Mouse (Mus musculus): Measurements from ENCODE around the gene Ctsh. TPM values are rescaled to one million over a fixed set of nuclear protein-coding genes. Genes with fewer than 3 reads are reported as not detected.

The Ctsh gene
- polyA plus RNA-seq, 1 experiment from 2014 or later: 145 TPM

DNA sequence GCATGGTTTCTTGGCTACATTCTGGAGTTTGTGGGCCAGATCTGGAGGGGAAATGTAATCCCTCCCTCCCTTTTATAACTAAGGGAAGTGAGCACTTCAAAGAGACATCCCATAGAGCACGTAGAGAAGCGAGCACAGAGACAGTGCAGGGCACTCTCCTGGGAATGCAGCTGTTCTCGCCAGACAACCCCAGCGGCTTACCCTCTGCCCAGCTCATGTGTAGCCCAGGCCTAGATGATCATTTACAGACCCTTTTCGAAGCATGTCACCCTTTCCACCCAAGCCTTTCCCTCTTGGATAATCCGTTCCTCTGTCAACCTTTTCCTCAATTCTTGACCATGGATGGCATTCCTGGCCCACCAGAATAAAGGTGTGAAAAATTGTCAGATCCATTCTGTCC lies 37.7 kb upstream of the Ctsh start:
- no peaks in the 10 kb centered on the region for H3K36me3 ChIP-seq (ENCODE audit: control insufficient read depth, insufficient read depth, low read length)
- no peak overlapping the region for H3K27ac ChIP-seq (replicated peaks)
- 74% methylated on average over 6 of the region's 6 CpGs for WGBS
- TF ChIP-seq EP300 (optimal IDR thresholded peaks at IDR 0.05) (no peak), CTCF (IDR thresholded peaks at IDR 0.05; ENCODE audit: low read depth) (no peak)
- no peak overlapping the region for H3K4me3 ChIP-seq (ENCODE audit: low read depth, low read length)
- H3K9me3 ChIP-seq (ENCODE audit: control insufficient read depth, low read length): no peaks in the 10 kb centered on the region
- no peak overlapping the region for H3K4me2 ChIP-seq (replicated peaks; ENCODE audit: low read depth)
- no peaks in the 10 kb centered on the region for H3K4me1 ChIP-seq (replicated peaks; ENCODE audit: control insufficient read depth, insufficient read depth)
- ATAC-seq (ENCODE audit: low FRiP score, low TSS enrichment) (no peak), DNase-seq (ENCODE audit: low spot score) (no peak)
- H3K27me3 ChIP-seq (ENCODE audit: control insufficient read depth, insufficient read depth, low read length): no peaks in the 10 kb centered on the region
- H3K9ac ChIP-seq (ENCODE audit: low read length): no peak overlapping the region

DNA sequence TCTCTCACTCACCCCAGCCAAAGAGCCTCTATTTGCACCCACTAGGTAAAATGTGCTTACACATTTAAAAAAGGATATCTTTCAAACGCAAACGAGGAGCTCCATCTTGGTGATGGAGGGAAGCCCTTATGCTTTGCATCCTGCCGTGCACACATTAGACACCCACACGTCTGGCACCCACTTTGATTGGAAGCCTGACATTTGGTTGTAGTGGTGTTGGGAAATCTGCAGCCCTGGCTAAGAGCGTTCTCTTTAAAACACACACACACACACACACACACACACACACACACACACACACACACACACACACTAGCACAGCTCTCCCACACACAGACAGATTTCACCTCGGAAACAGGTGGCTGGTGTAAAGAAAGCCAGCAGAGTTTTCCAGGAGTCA lies 33.1 kb upstream of the Ctsh start:
- H3K27me3 ChIP-seq (ENCODE audit: control insufficient read depth, insufficient read depth, low read length): no peaks in the 10 kb centered on the region
- ATAC-seq (ENCODE audit: low FRiP score, low TSS enrichment): no peak

DNA sequence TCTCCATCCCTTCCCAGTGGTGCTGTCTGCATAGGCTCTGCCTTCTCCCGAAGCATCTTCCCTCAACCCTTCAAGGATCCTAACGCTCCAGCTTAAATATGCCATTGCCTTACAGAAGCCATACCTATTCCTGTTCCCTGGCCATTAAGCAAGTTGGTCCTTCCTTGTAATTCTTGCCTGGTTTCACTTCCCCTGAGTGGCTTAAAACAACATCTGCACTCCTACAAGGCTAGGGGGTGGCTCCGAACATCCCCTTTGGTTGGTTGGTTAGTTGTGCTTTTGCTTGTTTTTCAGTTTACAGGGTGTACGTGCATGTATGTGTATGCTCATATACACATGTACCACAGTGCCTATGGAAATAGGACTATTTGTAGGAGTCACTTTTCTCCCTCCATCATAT lies 32.5 kb upstream of the Ctsh start:
- ATAC-seq (ENCODE audit: low FRiP score, low TSS enrichment) (no peak), DNase-seq (ENCODE audit: low spot score) (no peak)
- Histone ChIP-seq H3K4me1 (replicated peaks; ENCODE audit: control insufficient read depth, insufficient read depth) (no peaks in the 10 kb centered on the region), H3K36me3 (ENCODE audit: control insufficient read depth, insufficient read depth, low read length) (no peaks in the 10 kb centered on the region), H3K9ac (ENCODE audit: low read length) (no peak overlapping the region), H3K4me2 (replicated peaks; ENCODE audit: low read depth) (no peak overlapping the region), H3K27ac (replicated peaks) (no peak overlapping the region), H3K9me3 (ENCODE audit: control insufficient read depth, low read length) (no peaks in the 10 kb centered on the region), H3K27me3 (ENCODE audit: control insufficient read depth, insufficient read depth, low read length) (no peaks in the 10 kb centered on the region), H3K4me3 (ENCODE audit: low read depth, low read length) (no peak overlapping the region)
- no peak for TF ChIP-seq CTCF (IDR thresholded peaks at IDR 0.05; ENCODE audit: low read depth)
- TF ChIP-seq EP300 (optimal IDR thresholded peaks at IDR 0.05): no peak
- WGBS: 88% methylated on average over 4 of the region's 4 CpGs

More for the DNA sequence above, 33.1 kb upstream of the Ctsh start:
- no peak overlapping the region for H3K4me2 ChIP-seq (replicated peaks; ENCODE audit: low read depth)
- H3K27ac ChIP-seq (replicated peaks): no peak overlapping the region
- no peak for DNase-seq (ENCODE audit: low spot score)
- TF ChIP-seq CTCF (IDR thresholded peaks at IDR 0.05; ENCODE audit: low read depth): no peak
- TF ChIP-seq EP300 (optimal IDR thresholded peaks at IDR 0.05): no peak
- H3K4me1 ChIP-seq (replicated peaks; ENCODE audit: control insufficient read depth, insufficient read depth): no peaks in the 10 kb centered on the region
- no peaks in the 10 kb centered on the region for H3K36me3 ChIP-seq (ENCODE audit: control insufficient read depth, insufficient read depth, low read length)
- no peaks in the 10 kb centered on the region for H3K9me3 ChIP-seq (ENCODE audit: control insufficient read depth, low read length)
- H3K9ac ChIP-seq (ENCODE audit: low read length): no peak overlapping the region
- 80% methylated on average over 6 of the region's 6 CpGs for WGBS
- H3K4me3 ChIP-seq (ENCODE audit: low read depth, low read length): no peak overlapping the region

DNA sequence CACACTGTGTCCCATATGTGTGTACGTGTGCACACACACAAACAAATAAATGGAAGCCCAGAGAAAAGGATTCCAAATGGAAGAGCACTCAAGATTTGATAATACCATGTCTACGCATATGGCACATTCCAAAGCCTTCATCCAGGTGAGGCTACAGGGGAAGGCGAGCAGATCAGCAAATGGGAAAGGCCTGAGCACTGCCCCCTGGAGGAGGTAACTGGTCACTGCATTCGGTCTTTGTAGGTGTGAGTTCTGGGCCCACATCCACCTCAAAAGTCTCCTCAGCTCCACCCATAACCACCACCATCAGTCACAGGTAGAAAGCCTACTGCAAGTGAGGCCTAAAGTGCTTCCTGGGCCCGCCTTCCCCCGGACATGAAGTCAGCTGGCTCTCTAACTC lies 26.2 kb upstream of the Ctsh start:
- Histone ChIP-seq H3K27me3 (ENCODE audit: control insufficient read depth, insufficient read depth, low read length) (no peaks in the 10 kb centered on the region), H3K27ac (replicated peaks) (no peak overlapping the region), H3K9ac (ENCODE audit: low read length) (no peak overlapping the region), H3K9me3 (ENCODE audit: control insufficient read depth, low read length) (no peaks in the 10 kb centered on the region), H3K4me2 (replicated peaks; ENCODE audit: low read depth) (no peak overlapping the region), H3K36me3 (ENCODE audit: control insufficient read depth, insufficient read depth, low read length) (no peaks in the 10 kb centered on the region), H3K4me3 (ENCODE audit: low read depth, low read length) (no peak overlapping the region), H3K4me1 (replicated peaks; ENCODE audit: control insufficient read depth, insufficient read depth) (no peaks in the 10 kb centered on the region)
- no peak for ATAC-seq (ENCODE audit: low FRiP score, low TSS enrichment)
- no peak for DNase-seq (ENCODE audit: low spot score)
- WGBS: 85% methylated on average over 6 of the region's 6 CpGs
- TF ChIP-seq CTCF (IDR thresholded peaks at IDR 0.05; ENCODE audit: low read depth) (peak; percentile 41), EP300 (optimal IDR thresholded peaks at IDR 0.05) (no peak)

DNA sequence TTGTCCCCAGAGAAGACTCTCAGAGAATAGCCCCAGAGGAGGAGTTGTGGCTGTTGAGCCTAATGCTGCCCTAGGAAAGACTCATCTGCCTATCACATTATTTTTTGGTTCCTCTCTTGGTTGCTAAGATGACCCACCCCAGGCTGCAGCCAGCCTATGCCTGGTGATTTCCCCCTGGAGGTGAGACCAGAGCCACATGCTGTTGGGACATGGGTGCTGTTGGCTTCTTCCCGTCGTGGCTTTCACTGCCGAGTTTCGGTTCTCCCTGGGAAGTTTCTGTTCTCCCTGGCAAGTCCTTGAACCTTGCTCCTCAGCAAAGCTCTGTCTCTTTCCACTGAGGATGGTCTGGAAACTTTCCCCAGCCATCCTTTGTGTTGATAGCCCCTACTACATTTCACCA lies 20.0 kb upstream of the Ctsh start:
- no peak for DNase-seq (ENCODE audit: low spot score)
- WGBS: 78% methylated on average over 4 of the region's 4 CpGs
- H3K9ac ChIP-seq (ENCODE audit: low read length): no peak overlapping the region

DNA sequence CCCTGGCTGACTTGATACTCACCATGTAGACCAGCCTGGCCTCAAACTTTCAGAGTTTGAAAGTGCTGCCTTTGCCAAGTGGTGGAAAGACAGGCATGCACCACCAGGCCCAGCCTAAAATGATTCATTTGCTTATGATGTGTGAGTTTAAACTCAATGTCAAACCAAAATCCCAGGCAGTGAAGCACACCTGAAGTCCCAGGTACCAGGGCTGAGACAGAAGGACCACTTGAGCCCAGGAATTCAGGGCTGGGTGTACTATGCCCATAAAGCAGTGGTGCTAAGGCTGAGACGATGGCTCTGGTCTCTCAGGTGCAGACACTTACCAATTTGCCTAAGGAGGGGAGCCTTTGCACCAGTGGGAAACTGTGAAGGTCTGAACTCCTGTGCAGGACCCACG lies 18.8 kb upstream of the Ctsh start:
- no peak overlapping the region for H3K9ac ChIP-seq (ENCODE audit: low read length)
- H3K36me3 ChIP-seq (ENCODE audit: control insufficient read depth, insufficient read depth, low read length): no peaks in the 10 kb centered on the region
- TF ChIP-seq CTCF (IDR thresholded peaks at IDR 0.05; ENCODE audit: low read depth): no peak
- H3K4me1 ChIP-seq (replicated peaks; ENCODE audit: control insufficient read depth, insufficient read depth): no peaks in the 10 kb centered on the region
- no peak overlapping the region for H3K27ac ChIP-seq (replicated peaks)
- H3K4me2 ChIP-seq (replicated peaks; ENCODE audit: low read depth): no peak overlapping the region
- 83% methylated on average over 2 of the region's 2 CpGs for WGBS
- H3K4me3 ChIP-seq (ENCODE audit: low read depth, low read length): no peak overlapping the region
- no peaks in the 10 kb centered on the region for H3K27me3 ChIP-seq (ENCODE audit: control insufficient read depth, insufficient read depth, low read length)
- ATAC-seq (ENCODE audit: low FRiP score, low TSS enrichment) (no peak), DNase-seq (ENCODE audit: low spot score) (no peak)
- H3K9me3 ChIP-seq (ENCODE audit: control insufficient read depth, low read length): no peaks in the 10 kb centered on the region

More for the DNA sequence above, 20.0 kb upstream of the Ctsh start:
- Histone ChIP-seq H3K4me1 (replicated peaks; ENCODE audit: control insufficient read depth, insufficient read depth) (no peaks in the 10 kb centered on the region), H3K27ac (replicated peaks) (no peak overlapping the region), H3K36me3 (ENCODE audit: control insufficient read depth, insufficient read depth, low read length) (no peaks in the 10 kb centered on the region), H3K9me3 (ENCODE audit: control insufficient read depth, low read length) (no peaks in the 10 kb centered on the region), H3K27me3 (ENCODE audit: control insufficient read depth, insufficient read depth, low read length) (no peaks in the 10 kb centered on the region), H3K4me3 (ENCODE audit: low read depth, low read length) (no peak overlapping the region), H3K4me2 (replicated peaks; ENCODE audit: low read depth) (no peak overlapping the region)
- TF ChIP-seq EP300 (optimal IDR thresholded peaks at IDR 0.05) (no peak), CTCF (IDR thresholded peaks at IDR 0.05; ENCODE audit: low read depth) (no peak)
- ATAC-seq (ENCODE audit: low FRiP score, low TSS enrichment): no peak
